Mouse (Mus musculus) cerebellum, adult (tissue): ENCODE measurements around the gene Bak1.
A peak's percentile ranks its signal among the peaks of the same experiment; 100 is the strongest.

Experiments
- ATAC-seq: cut with Nextera tagmentation; 2 replicates; pipeline ENCODE4 v1.9.2; 2017; ENCODE audit warnings: mild to moderate bottlenecking, moderate library complexity, mixed read lengths; ENCODE audit not compliant: insufficient number of reproducible peaks, low FRiP score, low TSS enrichment

Gene Bak1

GRCm38 (mm10) chr17:27025326-27025902 lies 3.4 kb downstream of the Bak1 start:
- no peak for ATAC-seq

- ATAC-seq = no peak
Observed at GRCm38 (mm10) chr17:27023342-27023741, 5.5 kb downstream of the Bak1 start.

DNA sequence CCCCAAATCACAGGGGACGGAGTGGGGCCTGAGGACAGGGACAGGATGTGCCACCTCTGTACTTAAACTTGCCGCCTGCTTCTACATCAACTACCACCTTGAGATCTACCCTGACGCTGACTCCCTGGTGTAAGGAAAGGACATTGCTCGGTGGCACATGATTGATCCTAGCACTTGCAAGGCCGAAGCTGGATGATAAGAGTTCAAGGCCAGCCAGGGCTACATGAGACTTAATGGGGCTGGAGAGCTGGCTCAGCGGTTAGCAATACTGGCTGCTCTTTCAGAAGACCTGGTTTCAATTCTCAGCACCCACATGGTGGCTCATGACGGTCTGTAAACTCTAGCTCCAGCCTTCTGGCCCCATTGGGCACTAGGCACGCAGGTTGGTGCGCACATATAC lies 7.1 kb downstream of the Bak1 start:
- ATAC-seq = no peak

DNA sequence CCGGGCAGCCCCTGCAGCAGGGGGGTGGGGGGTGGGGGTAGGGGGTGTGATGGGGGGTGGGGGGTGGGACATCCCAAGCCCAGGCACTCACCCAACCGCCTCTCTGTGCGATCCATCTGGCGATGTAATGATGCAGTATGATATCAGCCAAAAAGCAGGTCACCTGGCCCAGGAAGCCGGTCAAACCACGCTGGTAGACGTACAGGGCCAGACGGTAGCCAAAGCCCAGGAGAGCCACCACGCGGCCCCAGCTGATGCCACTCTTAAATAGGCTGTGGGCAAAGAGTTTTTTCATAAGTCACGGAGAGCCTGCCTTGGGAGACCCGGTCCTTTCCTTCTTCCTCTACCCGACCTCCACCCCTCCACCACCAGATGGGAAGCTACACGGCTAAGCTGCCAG lies 7.7 kb downstream of the Bak1 start:
- ATAC-seq = no peak

DNA sequence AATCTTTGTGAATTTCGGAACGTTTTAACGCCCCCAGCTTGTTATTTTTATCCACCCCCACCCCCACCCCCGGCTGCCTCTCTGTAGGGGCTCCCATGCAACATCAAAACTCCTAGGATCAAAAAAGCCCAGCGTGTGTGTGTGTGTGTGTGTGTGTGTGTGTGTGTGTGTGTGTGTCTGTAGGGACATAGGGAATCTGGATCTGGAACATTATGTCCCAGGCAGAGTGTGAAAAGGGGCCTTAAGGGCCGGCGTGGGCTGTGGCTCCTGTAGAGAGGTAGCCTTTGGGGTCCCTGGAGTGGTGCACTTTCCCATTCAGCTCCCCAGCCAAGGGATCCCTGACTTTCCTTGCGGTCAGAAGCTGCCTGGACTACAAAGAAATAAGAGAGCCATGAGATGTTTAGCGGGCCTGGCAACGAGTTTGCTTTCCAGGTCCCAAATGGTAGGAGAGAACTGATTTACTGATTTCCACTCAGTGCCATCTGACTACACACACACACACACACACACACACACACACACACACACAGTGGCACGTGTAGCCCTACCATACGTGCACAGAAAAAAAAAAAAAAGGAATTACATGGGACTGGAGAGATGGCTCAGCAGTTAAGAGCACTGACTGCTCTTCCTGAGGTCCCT lies 10.1 kb downstream of the Bak1 start:
- ATAC-seq = no peak

DNA sequence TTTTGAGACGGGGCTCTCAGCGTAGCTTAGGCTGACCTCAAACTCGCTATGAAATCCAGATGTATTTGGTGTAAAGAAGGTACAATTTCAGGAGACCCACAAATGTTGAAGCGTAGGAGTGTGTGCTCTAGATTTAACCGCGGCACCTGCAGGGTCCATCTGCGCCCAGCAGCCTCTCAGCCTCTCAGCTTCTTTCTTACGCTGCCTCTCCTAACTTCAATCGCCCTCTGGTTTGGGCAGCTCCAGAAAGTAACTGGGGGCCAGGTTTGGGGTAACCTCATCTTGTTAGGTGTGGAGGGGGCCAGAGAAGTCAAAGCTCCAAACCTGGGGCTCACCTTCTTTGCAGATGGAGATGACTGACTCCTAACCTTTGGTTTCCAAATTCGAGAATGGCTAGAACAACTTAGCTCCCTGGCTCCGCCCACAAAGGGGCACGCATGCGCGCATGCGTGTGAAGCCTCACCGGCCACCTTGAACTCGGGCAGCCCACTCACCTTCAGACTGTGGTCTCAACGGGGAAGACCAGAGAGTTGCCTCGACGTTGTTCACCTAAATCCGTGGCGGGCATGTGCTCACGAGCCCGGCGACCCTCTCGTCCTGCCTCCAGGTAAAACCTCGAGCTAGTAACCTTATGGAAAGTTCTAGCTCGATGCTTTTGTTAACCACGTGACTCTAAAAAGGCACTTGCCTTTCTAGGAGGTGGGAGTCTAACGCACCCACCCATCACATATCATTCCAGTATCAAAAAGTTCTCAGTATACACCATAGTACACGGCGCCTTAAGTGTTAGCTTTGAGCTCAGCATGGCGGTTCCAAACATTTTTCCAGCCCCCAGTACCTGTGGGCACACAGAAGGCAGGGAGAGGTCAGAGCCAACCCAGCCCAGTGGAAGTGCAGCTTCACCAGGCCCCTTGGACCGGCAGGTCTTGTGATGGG lies 11.0 kb downstream of the Bak1 start:
- ATAC-seq = peak; percentile 59; the same call in 1 of the 2 replicates

DNA sequence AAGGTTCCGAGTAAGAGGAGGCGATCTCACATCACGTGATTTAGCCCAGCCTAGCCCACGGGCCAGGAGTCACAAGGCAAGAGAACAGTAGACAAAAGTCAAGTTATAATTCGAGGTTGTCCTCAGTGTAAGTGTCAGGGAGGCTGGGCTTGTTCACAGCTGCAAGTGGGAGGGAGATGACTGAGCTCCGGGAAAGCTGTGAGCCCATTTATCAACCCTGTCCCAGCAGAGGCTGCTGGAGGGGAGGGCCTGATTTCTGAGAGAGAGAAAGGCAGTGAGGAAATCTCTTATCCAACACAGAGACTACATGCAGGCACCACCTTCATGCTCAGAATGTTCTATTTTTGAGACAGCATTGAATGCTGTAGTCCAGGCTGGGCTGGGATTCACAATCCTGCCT lies 15.9 kb downstream of the Bak1 start:
- ATAC-seq = no peak

DNA sequence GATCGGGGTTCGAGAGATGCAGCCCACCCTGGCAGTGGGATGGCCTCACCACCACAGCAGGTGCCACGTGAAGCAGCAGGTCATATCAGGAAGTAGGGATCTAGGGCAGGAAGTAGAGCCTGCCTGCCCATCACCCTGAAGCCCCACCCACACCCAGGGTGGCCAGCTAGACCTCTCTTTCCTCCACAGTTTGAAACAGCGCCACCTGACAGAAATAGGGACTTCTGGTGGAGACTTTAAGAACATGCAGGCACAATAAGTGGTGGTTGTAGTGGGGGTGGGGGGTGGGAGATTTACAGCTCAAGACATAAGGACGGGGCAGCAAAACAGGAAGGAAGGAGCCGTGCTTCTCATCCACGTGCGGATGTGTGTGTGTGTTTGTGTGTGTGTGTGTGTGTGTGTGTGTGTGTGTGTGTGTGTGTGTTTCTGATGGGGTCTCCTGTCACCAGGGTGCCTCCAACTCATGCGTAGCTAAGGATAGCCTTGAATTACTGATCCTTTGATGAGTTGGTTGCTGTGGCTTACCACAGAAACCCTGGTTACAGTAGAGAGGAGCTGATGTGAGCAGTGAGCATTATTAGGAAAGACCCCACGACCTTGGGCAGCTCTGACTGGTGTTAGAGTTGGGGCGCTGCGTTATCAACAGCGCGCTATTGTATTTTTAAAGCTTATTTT lies 16.7 kb downstream of the Bak1 start:
- ATAC-seq = no peak

GRCm38 (mm10) chr17:27011167-27011566 lies 17.6 kb downstream of the Bak1 start:
- no peak for ATAC-seq

- no peak for ATAC-seq
Observed at GRCm38 (mm10) chr17:27008277-27008676, 20.5 kb downstream of the Bak1 start.

GRCm38 (mm10) chr17:27005644-27006043 lies 23.2 kb downstream of the Bak1 start:
- ATAC-seq = no peak

GRCm38 (mm10) chr17:27004903-27005485 lies 23.8 kb downstream of the Bak1 start:
- ATAC-seq = no peak

DNA sequence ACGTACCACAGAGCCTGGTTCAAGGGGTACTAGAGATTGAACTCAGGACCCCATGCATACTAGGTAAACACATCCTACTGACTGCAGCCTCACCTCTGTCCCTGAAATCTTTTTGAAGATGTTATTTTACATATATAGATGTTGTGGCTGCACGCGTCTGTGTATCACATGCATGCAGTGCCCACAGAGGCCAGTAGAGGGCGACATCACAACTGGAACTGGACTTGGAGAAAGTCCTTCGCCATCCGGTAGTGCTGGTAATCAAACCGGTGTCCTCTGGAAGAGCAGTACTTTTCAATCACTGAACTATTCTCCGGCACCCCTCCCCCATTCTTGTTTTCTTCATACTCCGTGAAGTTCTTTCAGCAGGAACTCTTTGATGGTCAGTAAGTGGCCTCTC lies 24.4 kb downstream of the Bak1 start:
- no peak for ATAC-seq

GRCm38 (mm10) chr17:27001889-27002288 lies 26.9 kb downstream of the Bak1 start:
- no peak for ATAC-seq

DNA sequence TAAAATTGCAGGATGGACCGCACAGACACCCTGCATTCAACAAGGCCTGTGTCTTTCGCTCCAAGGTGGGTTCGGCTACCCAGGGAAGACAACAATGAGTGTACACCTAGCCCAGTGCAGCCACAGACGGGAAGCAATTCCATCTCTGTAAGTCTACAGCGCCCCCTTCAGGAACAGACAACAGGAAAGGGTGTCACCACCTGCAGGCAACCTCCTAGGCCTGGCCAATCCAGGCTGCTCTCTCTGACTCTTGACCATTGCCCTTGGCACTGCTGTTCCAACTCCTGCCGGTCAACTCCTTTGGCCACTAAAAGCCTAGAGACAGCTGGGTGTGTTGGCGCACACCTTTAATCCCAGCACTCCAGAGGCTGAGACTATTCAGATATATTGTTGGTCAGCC lies 27.7 kb downstream of the Bak1 start:
- ATAC-seq = no peak

DNA sequence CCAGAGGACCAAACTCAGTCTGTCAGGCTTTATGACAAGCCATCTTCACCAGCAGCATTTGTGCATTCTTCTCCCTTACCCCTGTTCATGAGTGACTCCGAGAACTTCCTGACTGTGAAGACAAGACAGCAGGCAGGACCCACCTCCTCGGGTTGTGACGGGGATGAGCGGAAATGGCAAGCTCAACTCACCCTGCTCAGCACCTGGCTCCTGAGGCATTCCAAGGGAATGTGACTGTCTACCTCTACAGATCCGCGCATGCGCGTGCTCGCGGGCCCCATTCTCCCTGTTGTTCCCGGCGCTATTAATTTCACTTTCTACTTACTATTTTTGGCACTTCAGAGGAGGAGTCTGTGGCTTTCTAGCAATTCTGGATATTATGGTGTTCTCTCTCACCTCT lies 28.8 kb downstream of the Bak1 start:
- ATAC-seq = no peak

DNA sequence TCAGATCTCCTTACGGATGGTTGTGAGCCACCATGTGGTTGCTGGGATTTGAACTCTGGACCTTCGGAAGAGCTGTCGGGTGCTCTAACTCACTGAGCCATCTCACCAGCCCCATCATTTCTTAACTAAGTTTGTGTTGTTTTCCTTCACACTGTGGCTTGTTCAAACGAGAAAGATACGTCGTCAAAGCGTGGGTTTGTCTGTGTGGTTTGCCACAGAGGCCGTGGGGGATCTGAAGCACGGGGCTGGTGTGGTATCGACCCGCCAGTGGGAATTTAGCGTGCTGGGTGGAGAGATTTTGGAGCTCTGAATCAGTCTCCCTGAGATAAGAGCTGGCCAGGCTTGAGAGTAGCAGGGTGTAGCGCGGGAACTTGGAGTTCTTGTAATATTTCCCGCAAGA lies 30.5 kb downstream of the Bak1 start:
- no peak for ATAC-seq

GRCm38 (mm10) chr17:26997661-26998060 lies 31.1 kb downstream of the Bak1 start:
- no peak for ATAC-seq

DNA sequence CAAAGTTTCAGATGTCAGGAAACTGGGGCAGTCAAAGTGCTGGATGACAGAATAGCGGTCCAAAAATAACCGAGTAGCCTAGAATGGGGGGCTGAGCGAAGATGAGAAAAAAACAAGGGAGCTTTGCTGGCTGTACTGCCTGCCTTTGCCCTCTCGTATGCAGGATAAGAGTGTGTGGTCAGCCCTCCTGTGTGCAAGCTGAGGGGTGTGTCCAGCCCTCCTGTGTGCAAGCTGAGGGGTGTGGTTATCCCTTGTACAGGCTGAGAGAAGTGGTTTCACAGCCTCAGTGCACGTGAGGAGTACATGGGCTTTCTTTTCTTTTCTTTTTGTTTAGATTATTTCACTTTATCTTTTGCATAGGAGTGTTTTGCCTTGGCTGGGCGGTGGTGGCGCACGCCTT lies 33.2 kb downstream of the Bak1 start:
- ATAC-seq = no peak

- ATAC-seq = no peak
Observed at GRCm38 (mm10) chr17:26995006-26995405, 33.8 kb downstream of the Bak1 start.

- ATAC-seq = no peak
Observed at GRCm38 (mm10) chr17:26994410-26994809, 34.4 kb downstream of the Bak1 start.
